Mouse (Mus musculus): ENCODE measurements at regions not wholly inside any gene's neighbourhood (a gene's known extent, or its start where the extent isn't known, plus 50 kb on each side); places are given as distances from the start of the nearest gene placed in this dataset.
"Not testable (repeated sequence)": the region's sequence is repeated elsewhere in the genome, so short reads cannot be mapped to it uniquely, and the experiment has no call there.

DNA sequence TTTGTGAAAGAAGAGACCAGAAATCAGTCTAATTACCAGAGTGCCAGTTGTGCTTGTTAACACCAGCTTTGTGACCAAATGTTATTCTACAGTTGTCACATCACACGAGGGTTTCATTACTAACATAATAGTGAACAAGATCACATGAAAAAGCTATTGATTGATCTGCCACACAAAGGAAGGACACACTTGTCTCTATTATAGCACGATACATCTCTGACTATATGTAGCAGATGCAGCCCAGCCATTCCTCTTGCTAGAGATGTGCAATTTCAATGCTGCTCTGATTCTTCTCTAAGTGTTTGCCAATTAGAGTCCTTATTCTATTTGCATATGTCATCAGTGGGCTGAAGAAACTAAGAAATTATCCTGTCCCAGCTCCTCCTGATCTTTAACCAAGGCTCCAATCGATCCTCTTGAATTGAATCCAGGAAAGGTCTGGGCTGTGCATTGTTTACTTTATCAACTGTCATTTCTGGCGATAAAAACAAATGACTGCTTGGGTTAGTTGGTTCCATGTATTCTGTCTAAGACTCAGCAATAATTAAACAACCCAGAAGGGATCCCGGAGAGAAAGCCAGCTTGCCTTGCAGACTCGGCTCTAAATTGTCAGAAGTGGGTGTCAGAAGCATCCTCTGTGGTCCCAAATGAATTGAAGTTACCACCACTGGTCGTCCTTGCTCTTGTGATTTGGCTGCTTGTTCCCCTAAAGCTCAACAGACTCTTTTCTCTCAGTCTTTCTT, 551.7 kb upstream of the Ptbp2 start:
- DNase-seq (ENCODE audit: extremely low read depth, insufficient read length, low spot score), result no peak

DNA sequence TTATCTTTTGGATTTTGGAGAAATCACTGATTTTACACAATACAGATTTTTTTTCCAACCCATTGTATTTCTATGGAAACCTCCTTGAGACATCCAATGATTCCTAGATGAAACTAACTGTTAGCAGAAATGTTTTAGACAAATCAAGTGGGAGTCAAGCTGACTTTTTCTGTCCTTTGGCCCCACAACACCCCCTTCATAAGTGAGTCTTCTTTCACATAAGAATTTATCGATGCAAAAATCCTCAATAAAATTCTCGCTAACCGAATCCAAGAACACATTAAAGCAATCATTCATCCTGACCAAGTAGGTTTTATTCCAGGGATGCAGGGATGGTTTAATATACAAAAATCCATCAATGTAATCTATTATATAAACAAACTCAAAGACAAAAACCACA, 522.8 kb upstream of the Ptbp2 start:
- not testable (repeated sequence) for DNase-seq (ENCODE audit: extremely low read depth, insufficient read length, low spot score)

DNA sequence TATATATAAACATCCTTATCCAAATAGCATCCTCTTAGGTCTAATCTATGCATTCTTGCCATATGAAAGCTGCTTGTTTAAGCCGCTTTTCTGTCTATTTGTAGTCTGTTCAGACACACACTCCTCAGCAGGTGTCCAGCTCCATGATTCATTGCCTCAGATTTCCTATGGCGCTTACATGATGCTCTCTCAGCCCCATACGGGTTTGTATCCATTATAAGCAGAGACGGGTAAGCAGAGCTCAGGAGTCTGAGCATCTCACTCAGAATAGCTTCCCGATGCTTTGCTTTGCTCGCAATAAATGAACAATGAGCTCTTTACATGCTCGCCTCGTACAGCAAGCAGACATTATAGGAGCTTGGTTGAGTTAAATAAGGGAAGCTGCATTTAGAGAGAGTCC, 521.3 kb upstream of the Ptbp2 start:
- no peak for DNase-seq (ENCODE audit: extremely low read depth, insufficient read length, low spot score)

Measured in 3134 (cell line).